Mouse (Mus musculus): ENCODE results near the gene Kbtbd2. TPM values are rescaled to one million over a fixed set of nuclear protein-coding genes. Genes with fewer than 3 reads are reported as not detected.
A peak's percentile ranks its signal among the peaks of the same experiment; 100 is the strongest.

Gene Kbtbd2
- 10 to 100 TPM; 19.3 to 21.0 TPM for total RNA-seq (2021)
- long read RNA-seq, experiment 1, partial matches to known transcripts = 0 of 12 reads
- long read RNA-seq, experiment 1, other reads (novel, unspliced or antisense) = 9 of 12 reads
- long read RNA-seq, experiment 2, transcript Kbtbd2-202 (4 exons, 3,816 nt) = major isoform, 9 of 9 reads
- long read RNA-seq, experiment 2, partial matches to known transcripts = 0 of 9 reads
- long read RNA-seq, experiment 2, other reads (novel, unspliced or antisense) = 0 of 9 reads

DNA sequence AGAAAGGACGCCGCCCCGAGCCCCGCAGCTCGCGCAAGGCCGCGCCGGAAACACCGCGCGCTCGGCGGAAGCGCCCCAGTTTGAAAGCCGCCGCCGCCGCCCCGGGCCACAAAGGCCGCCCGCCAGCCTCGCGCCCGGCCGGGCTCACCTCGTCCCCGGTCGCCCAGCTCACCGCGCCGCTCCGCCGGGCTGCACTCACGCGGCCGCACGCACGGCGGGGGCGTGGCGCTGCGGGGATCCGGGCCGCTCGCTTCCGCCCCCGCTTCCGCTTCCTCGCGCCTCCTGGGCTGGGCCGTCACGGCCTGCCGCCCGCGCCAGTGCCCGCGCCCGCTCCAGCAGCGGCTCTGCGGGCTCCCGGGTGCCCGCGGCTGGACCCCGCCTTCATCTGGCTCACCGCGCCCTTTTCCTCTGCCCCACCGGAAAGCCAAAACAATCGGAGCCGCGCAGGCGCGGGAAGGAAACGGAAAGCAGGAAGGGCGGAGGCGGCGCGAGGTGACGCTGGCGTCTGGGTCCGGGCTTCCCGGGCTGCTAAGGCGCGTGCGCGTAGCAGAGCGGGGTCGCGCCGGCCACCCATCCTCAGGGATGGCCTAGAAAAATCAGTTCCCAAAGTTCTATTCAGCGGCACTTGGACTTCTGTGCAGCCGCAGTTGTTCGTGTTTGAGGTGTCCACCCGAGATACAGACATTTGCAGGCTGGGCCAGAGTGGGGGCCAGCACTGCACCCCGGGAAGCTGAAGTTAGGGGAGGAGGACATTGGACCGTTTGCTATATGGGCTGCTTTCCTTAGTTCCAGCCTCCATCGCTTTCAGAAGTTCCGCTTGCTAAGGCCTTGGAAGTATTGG is at the start of gene Kbtbd2:
Kbtbd2 (minus strand) TSS at position 503 of the 841 bp plus-strand sequence.
- intact Hi-C loops (cut with DNase I) = no loop called here

DNA sequence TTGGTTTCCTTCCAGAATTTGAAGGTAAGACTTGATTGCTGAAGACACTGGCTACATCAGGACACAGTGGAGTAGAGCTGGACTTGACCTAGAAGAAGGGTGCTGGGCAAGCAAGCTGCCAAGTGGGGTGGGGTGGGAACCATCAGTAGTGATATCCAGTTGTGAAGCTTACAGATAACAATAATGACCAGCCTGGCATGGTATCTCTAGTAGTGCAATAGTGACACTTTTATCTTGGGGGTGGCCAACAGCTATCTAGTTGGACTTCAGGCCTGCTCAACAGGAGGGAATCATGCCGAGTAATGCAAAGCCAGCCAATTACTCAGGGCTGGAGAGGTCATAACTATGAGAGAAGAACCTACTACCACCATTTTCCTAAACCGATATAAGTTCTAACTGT is 46.8 kb upstream of the Kbtbd2 start:
- DNase-seq = no peak
- intact Hi-C loops (cut with DNase I) = no loop called here

More for the DNA sequence above, at the start of gene Kbtbd2:
- DNase-seq = peak; percentile 91 to 92

- no peak for DNase-seq
- intact Hi-C loops (cut with DNase I) = no loop called here
Measured at GRCm38 (mm10) chr6:56843229-56843628, 45.6 kb upstream of the Kbtbd2 start.

DNA sequence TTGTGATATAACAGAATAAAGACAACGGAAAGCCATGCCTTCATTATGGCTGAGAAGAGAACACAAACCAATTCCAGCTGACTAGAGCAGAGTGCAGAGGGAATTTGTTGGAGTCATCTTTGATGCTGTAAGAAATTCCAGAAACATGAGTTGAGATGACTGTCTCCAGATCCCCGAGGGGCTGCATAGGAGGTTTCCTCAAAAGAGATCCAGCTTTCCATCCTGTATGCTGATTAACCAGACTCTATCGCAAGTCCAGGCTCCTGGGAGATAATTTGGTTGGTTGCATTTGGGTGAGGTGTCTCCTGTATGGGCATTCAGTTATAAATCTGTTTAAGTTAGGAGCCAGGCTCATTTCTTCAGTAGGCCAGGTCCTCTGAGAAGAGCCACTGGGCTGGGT is 40.0 kb upstream of the Kbtbd2 start:
- no peak for DNase-seq
- intact Hi-C loops (cut with DNase I) = no loop called here

- intact Hi-C loops (cut with DNase I) = no loop called here
- no peak for DNase-seq
Measured at GRCm38 (mm10) chr6:56837166-56837565, 39.6 kb upstream of the Kbtbd2 start.

- no peak for DNase-seq
- intact Hi-C loops (cut with DNase I) = no loop called here
Measured at GRCm38 (mm10) chr6:56835532-56835931, 37.9 kb upstream of the Kbtbd2 start.

DNA sequence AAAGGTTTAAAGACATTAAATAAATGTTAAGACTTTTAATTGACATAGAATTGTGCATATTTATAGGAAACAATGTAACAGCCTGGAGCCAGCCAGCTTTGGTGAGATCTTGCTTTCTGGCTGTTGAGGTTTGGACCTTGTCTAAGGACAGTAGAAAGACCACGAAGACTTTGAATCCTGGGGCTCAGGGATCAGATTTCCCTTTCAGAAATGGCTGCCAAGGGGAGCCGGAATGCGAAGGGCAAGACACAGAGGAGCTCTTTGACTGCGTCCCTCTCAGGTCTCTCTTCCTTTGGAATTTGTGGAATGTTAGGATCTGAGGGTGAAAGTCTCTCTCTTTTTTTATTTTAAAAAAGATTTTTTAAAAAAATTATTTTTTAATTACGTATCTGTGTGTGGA is 37.2 kb upstream of the Kbtbd2 start:
- no peak for DNase-seq
- intact Hi-C loops (cut with DNase I) = no loop called here

DNA sequence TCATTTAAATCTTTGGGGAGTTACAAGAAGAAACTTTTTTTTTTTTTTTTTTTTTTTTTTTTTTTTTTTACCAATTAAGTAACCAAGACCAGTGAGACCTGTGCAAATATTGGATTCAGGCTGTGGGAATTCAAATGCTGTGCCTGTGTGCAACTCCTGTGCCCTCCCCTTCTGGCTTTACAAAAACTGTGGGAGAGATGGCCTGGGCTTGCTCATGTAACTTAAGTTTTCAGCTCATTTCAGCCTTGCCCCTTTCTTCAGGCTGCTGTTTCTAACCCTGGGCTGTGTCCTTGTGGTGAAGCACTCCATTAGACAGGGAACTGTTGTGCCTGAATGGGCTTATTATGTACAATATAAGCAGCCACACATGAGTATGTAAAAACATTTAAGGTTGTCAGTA is 35.2 kb upstream of the Kbtbd2 start:
- intact Hi-C loops (cut with DNase I) = no loop called here

DNA sequence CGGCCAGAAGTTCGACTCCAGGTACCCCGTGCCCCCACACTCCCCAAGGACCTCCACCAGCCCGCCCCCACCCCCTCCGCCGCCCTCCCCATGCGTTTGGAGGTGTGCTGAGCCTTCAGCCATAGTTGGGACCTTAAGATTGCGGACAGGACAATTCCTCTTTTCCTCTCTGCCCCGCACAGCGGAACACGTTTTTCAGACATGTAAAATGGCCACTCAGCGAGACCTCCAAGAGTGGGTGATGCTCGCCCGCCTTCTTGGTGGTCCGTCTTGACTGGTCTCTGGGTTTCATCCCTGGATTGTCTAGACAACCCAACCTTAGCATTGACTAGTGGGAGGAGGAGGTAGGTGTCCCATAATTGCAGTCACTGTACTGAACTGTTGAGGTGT is 34.8 kb upstream of the Kbtbd2 start:
- peak in 1 of 2 experiments; percentile 24 for DNase-seq
- intact Hi-C loops (cut with DNase I) = no loop called here

More for the DNA sequence above, 35.2 kb upstream of the Kbtbd2 start:
- no peak for DNase-seq

DNA sequence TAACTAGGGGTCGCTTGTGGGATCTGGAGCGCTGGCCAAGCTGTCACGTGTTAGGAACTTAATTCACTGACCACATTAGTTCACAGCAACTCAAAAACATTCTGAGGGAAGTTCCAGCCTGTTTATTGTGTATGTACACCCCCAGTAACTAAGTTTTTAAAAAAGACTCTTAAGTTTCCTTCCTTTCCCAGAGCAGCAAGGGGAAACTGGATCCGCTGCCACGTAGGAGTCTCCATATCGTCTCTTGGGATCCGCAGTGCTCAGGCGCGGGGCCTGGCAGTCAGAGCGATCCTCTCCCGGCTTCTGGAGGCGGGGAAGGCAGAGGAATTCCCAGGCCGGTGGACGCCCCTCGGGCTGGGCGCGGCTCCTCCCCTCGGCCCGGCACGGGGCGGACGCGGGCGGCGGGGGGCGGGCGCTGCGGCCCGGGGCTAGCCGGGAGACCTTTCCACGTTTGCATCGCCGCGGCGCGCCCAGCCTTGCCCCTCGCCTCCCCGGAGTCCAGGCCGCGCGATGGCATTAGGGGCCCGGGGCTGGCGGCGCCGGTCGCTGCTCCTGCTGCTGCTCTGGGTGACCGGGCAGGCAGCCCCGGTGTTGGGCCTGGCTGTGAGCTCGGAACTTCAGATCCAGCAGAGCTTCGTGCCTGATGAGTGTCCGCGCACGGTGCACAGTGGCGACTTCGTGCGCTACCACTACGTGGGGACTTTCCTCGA is 34.2 kb upstream of the Kbtbd2 start, which contains the start of gene Fkbp9:
Fkbp9 (plus strand) TSS at position 363 of the 710 bp plus-strand sequence.
- DNase-seq = peak; percentile 79 to 85
- intact Hi-C loops (cut with DNase I) = no loop called here

GRCm38 (mm10) chr6:56825657-56826056 is 28.0 kb upstream of the Kbtbd2 start:
- no peak for DNase-seq
- intact Hi-C loops (cut with DNase I) = no loop called here

GRCm38 (mm10) chr6:56819124-56819487 is 21.5 kb upstream of the Kbtbd2 start:
- intact Hi-C loops (cut with DNase I) = no loop called here
- DNase-seq = no peak

DNA sequence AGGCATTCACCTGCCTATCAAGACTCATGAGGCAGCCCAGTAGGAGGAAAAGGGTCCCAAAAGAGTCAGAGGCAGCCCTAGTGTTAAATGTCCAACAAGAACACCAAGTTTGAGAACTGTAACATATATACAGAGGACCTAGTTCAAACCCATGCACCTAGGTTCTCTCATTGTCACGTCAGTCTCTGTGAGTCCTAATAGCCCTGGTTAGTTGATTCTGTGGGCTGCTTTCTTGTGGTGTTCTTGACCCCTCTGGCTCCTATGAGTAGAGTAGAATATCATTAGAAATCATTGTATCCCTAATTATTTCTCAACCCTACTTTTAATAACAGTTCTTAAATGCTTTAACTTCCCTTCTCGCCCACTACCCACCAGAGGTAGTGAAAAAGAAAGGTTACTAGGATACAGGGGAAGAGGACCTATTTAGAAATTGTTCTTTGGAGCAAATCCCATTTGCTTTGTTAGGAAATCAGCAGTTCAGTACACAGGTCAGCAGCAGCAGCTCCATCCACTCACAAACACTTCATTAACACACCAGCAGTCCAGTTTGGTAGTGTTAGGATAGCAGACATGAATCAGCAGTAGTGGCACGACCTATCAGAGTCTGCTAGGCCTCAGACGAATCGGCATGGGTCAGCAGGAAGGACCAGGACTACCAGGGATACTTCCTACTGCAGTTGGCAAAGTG is 21.0 kb upstream of the Kbtbd2 start:
- intact Hi-C loops (cut with DNase I) = no loop called here
- DNase-seq = no peak

DNA sequence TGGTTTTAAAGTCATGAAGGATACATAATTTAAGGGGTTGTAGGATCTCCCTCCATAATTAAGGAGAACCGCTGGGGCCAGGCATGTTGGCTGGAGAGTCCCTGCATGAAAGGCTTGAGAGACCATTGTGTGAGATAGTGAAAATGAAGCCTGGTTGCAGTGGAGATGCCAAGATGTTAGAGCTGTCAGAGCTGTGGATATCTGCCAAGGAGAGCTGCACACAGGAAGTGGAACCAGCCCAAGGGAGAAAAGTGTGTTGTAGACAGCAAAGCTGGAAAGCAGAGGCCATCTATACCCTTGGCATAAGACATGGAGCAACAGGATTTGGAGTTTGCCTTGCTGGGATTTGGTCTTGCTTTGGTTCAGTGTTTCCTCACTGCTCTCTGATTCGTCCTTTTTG is 15.7 kb upstream of the Kbtbd2 start:
- intact Hi-C loops (cut with DNase I) = no loop called here
- DNase-seq = no peak

DNA sequence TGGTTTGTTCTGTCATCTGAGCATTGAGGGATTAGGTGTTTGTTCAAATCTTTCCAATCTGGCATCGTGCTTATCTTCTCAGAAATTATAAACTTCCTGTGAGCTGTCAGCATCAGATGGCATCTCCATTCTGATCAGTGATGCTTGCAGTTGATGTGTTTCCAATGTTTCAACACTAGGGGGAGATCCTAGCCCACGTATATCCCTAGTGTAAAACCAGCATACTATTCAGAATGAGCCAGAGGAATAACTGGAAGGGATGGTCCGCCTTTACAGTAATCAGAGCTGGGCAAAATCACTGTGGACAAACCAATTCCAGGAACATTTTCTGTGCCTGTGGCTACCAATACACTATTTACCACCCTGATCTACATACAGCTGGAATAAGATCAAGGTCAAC is 11.0 kb upstream of the Kbtbd2 start:
- DNase-seq = no peak
- intact Hi-C loops (cut with DNase I) = loop anchor here (2.0 to 10.0 kb wide), 2 partner anchors 100 to 256 kb away; partner anchors contain the start of gene Vmn1r9

DNA sequence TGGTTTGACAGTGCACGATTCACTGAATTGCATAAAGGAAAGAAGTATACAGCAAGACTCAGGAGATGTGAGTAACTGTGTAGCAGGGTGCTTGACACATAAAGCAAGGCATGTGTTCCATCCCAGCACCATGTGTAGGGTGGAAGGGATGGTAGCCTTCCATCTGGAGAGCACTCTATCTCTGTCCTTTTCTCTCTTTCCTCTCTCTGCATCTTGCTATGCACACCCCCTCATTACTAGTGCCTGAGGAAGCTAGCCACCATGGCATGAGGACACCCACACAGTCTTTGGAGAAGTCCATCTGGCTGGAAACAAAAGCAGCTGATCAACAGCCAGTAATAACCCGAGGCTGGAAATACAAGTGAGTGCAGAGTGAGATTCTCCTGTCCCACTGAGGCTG is 8.6 kb upstream of the Kbtbd2 start:
- intact Hi-C loops (cut with DNase I) = loop anchor here (10.0 kb wide), 1 partner anchor 259 kb away; the partner anchor contains the start of gene Vmn1r9
- DNase-seq = no peak

- intact Hi-C loops (cut with DNase I) = loop anchor here (10.0 kb wide), 1 partner anchor 260 kb away; the partner anchor contains the start of gene Vmn1r9
- DNase-seq = no peak
Measured at GRCm38 (mm10) chr6:56805026-56805425, 7.4 kb upstream of the Kbtbd2 start.

GRCm38 (mm10) chr6:56798152-56798465 is 496 bp upstream of the Kbtbd2 start:
- no peak for DNase-seq
- intact Hi-C loops (cut with DNase I) = no loop called here

DNA sequence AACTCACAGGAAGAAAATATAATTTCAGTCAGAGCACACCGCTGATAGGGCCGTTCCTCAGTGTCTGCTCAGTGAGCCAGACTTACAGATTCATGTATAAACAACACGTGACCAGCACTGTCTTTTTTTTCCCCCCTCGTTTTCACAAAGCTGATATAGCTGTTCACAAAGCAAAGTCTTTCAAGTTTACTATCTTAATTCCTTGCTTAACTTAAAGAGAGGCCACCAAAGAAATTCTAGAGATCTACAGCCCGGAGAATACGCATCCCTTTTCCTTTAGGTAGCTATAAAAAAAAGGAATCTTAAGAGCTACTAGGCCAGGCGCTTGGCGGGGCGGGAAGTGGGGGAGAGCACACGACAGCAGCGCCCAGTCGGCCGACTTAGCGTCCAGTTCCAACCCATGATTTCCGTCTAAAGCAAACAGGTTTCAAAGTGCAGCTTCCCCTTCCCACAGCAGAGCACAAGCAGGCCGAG is 908 bp downstream of the Kbtbd2 start:
- intact Hi-C loops (cut with DNase I) = no loop called here

GRCm38 (mm10) chr6:56796232-56796631 is 1.4 kb downstream of the Kbtbd2 start:
- DNase-seq = no peak
- intact Hi-C loops (cut with DNase I) = no loop called here

More for the DNA sequence above, 908 bp downstream of the Kbtbd2 start:
- peak in 1 of 2 experiments; percentile 19 for DNase-seq
